Mouse (Mus musculus) telencephalon, adult 2 months (tissue): ENCODE data around the gene Cep89.

Experiments
- DNase-seq: peaks from one replicate; pipeline ENCODE4 v3.0.0-alpha.2; 2011; ENCODE audit warnings: low read depth, low spot score

Gene Cep89

DNA sequence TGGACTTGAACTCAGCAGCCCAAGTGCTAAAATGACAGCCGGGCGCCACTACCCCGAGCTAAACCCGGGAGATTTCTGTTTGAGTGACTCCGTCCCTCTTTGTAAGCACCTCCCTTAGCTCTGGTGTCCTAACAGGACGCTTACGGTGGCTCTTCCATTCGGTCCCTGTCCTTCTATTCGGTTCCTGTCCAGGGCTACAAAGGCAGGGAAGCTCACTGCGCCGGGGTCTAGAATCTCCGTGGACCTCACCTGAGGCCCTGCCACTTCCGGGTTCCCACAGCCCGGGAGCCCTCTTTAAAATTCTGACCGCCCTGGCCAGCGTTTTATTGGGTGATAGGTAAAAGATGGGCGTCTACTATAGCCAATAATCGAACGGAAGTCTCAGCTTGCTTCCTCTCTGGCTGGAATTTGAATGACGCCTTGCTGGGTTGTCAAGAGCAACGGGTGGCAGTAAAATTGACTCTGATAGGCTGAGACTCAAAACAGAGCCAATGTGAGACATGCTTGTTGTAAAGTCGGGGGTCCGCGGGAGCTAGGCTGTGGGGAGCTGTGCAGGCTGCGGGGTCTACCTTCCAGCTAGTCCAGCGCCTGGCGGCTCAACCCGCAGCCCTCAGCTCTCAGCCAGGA lies at the start of gene Cep89, which contains the start of gene Faap24:
Gene Cep89, plus strand, starts transcription at position 494 of the 627 bp plus-strand sequence.
Gene Faap24, minus strand, starts transcription at position 295 of the 627 bp plus-strand sequence.
- peak; percentile 99 for DNase-seq

DNA sequence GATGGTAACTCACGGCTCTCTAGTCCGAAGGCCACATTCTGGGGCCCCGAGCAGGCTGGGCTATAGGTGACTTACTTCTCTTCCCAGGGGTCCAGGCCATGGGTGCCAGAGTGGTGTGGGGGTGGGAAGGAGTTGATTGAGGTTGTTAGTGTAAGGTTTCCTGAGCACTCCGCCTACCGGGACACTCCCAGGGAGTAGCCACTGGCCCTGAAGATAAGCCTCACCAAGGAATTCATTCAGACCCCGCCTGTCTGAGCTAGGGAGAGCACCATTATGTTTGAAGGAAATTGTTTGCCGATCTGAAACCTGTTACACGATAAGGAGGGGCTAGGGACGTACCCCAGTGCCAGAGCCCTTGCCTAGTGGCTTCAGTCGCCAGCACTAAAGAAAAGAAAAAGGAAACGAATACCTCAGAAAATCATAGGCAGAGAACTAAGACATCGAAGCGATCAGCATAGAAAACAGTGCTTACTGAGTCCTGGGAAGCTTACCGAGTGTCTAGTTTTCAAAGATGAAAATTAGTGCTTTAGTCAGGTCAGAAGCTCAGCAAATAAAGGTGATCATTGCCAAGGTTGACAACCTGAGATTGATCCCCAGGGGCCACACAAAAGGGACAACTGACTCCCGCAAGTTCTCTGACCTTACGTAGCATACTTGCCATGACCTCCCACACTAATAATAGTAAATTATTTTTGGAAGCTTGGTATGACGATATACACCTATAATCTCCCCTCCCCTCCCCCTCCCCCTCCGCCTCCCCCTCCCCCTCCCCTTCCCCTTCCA lies 48.7 kb upstream of the Cep89 start:
- no peak for DNase-seq

DNA sequence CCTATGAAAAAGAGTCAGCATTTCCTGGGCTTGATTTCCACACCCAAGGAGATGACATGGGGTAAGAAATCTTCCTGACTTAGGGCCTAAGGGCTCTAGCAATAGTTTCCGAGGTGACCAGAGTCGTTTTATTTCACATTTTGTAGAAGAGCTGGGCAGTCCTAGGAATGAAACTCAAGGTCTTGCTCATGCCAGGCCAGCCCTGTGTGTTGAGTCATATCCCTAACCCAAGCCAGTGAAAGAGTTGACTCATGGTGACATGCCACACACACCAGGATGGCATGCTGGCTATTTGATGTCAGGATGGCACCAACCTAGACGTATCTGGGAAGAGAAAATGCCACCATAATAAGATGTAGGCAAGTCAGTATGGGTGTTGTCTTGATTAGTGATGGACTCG lies 47.8 kb upstream of the Cep89 start:
- no peak for DNase-seq

DNA sequence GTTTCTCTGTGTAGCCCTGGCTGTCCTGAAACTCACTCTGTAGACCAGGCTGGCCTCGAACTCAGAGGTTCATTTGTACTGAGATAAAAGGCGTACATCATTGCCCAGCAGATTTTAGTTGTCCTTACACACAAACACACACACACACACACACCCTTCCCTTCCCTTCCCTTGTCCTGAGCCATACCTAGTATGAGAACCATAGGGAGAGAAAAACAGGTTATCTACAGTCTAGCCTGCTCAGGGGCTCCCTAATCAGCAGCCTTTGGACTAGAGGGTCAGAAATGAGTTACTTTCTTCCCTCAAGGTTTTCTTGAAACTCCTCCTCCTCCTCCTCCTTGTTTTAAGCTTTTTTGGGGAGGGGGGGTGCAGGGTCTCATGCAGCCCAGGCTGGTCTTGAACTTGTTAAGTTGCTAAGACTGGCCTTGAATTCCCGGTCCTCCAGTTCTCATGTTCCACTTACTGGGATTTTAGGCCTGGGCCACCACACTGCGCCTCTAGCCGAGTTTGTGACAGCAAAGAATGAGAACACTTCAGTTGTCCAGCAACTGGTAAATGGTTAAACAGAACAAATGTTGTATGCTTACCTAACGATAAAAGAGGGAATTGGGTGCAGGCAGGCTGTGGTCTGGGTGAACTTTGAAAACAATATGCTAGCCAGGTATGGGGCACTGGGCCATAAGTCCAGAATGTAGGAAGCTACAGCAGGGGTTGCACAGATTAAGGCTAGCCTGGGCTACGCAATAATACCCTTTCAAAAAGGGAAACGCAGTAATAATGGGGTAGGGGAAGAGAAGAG lies 46.8 kb upstream of the Cep89 start:
- no peak for DNase-seq

DNA sequence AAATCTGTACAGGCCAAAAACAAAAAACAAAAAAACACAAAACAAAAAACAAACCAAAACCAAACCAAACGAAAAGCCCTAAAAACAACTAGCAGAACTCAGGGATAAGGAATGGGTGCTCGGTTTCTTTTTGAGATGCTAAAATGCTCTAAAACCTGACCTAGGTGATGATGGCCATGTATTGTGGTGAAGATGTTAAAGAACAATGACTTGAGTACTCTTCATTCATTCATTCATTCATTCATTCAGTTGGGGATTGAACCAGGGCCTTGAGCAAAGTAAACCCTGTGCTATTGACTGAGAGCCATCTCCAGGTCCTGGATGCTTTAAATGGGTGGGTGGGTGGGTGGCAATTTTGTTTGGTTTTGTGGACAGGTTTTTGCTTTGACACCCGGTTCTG lies 45.7 kb upstream of the Cep89 start:
- DNase-seq, result no peak

DNA sequence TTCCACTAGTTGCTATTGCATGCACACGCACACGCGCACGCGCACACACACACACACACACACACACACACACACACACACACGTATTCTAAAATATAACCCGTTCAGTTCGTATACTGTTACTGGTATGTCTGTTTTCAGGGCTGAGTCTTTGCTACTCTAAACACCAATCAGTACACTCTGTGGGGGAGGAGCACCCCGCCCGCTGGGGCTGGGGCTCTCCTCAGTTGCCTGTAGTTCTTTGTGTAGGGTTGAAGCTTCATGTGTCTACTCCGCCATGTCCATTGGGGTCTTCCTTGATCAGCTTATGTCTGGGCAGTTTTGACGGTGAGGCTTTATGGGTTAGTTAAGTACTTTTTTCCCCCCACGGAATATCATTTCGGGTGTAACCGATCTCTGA lies 43.5 kb upstream of the Cep89 start:
- no peak for DNase-seq

DNA sequence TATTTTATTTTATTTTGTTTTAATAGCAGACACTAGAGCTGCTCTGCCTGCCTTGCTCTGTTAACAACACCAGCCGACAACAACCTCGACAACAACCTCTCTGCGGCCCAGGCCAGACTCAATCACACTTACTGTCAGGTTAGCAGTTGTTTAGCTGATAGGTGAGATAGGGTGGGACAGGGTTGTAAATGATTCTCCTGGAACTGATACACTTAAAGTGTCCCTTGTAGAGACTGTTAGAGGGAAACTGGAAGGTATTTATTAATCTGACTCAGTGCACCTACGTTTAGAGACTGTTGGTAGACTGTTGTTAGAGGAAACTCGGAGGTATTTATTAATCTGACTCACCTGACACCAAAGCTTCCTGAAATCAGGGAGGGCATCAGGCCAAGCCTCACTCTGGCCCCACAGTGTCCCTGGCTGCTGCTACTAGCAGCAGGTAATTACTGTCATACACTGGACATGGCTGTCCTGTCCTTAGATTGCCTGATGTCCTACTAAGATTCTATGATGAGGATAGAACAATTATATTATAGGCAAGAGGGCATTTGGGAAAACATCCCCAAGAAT lies 41.4 kb upstream of the Cep89 start:
- no peak for DNase-seq

DNA sequence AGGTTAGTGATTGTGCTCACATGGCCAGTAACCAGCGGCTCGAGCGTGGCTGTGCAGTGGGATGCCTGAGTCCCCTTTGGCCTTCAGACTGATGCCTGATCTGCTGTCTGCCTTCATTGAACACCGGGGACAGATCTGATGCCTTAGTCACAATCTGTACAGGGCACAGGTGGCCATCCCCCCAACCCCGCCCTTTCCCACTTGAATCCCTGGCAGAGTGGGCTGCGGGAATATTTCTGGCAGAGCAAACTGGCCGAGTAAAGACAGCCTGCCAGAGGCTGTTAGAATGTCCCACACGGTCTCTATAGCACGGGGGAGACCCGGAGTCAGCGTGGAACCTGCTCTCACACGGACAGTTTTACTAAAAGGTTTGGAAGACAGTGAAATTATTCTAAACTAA lies 39.2 kb upstream of the Cep89 start:
- no peak for DNase-seq

DNA sequence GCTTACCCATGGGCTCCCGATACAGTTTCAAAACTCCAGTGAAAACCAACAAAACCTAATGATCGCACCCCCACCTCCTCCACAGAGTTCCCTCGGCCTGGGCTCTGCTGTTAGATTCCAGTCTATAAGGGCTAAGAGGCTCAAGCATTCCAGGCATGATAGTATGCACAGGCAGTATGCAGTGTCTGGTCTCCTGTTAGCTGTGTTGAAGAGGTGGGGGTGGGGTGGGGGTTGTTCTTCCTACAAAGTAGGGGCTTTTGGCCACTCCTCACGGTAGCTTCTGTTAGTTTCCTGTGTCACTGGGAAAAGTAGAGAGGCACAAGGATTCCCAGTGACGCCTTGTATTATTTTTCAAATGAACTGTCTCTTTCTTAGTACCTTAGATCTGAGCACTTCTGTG lies 34.6 kb upstream of the Cep89 start:
- DNase-seq, result no peak

DNA sequence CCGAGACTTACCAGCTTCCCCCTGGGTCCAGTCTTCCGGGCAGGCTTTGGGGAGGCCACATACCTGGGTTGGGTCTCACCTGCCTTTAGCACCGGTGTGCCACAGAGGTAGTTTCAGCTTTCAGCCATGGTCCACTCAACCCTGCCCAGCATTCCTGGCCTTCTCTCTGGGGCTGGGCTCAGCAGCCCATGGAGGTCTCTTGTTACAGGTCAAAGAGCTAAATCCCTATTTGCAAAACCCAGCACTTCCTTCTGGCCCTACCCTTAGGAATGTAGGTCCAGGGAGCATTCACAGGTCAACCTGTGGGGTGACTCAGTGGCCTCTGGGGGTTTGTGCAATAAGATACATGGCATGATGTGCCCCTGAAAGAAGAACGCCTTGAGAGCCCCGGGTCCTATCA lies 34.0 kb upstream of the Cep89 start:
- no peak for DNase-seq

DNA sequence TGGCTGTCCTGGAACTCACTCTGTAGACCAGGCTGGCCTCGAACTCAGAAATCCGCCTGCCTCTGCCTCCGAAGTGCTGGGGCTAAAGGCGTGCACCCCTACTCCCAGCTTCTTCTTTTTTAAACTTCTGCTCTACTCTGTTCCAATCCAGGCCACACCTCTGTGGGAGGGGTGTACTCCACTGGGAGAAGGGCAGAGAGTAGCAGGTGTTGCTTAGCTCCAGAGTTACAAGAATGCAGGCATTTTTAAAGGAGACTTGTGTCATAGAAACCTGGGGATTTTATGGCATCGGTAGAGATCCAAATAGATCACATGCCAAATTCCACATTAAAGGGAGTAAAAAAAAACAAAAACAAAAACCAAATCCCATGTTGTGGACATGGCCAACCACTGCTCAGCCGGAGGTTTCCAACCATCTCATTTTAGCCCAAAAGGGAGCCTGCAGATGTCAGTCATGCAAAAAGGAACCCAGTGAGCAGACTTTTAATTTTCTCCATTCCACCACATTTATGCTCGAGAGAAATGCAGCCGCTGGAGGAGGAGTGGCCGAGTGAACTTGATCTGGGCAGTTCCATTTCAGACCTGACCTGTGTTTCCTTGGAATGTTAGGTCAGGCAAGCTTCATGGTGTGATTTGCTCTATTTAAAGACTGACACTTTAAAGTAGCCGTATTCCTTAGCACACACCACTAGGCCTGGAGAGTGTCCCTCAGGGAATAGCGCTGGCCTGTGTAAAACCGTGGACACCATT lies 31.5 kb upstream of the Cep89 start:
- DNase-seq, result no peak

DNA sequence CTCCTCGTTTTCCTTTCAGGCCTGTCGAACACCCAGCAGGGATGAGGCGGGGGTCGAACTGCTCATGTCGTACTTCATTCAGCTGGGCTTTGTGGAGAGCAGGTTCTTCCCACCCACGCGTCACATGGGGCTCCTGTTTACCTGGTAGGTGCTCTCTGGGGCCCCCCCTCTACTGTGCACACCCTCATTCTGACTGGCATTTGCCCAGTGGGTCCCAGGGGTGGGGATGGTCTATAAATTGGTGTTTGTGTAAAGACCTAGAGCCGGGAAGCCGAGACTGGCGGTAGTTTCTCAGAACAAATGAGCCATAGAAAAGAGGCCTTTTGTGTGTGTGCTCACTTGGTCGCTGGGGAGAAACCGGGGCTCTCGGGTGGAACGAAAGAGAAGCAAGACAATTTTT lies 25.7 kb upstream of the Cep89 start:
- DNase-seq, result no peak

DNA sequence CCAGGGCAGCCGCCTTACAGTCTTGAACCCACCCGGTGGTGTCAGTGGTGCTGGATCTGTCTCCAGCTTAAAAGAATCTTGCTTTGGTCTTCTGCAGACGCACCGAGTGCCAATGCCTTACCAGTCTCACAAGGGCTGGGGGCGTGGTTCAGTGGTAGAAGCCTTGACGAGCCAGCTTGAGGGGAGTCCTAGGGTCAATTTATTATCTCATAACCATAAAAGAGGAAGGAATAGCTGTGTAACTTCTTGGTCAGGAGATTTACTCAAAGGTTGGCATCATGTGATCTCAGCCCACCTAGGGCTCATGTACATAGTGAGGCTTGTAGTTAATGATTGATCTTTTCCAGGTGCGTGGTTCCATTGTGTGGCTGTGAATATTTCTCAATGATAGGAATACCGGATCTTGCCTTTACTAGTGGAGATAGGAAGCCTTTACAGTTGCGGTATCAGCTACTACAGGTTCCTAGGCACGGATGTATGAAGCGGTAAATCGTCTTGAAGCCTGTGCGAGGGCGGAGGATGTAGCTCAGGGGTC lies 24.3 kb upstream of the Cep89 start:
- no peak for DNase-seq

DNA sequence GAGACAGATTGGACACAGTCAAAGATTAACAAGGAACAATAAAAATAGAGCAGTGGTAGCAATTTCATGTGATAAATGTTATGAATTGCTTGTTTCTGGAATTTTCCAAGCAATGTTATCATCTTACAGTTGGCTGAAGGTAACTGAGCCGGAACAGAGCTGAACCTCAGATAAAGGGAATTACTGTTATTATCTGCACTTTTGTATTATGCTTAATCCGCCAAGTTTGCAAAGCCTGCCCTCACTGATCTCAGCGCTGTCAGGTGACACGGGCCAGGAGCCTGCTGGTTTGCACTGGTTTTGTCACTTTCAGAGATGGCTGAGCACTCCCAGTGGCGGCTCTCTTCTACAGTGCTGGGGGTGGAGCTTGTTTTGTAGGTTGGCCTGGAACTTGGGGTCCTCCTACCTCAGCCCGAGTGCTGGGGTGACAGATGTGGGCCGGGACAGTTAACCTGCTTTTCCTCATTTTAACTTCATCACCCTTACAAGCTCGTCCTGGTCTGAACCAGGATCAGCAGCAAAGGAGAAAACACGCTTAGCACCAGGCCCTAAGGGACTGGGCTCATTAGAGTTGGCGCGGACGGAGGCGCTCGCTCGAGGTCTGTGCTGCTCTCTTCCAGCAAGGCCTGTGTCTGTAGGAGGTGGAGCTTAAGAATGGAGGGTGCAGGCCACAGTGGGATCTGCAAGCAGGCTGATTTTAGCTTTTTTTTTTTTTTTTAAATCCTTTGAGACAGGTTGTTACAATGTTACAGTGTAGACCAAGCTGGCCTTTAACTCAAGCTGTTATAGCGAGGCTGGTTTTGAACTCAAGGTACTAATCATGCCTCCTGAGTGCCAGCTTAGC lies 23.5 kb upstream of the Cep89 start:
- no peak for DNase-seq

DNA sequence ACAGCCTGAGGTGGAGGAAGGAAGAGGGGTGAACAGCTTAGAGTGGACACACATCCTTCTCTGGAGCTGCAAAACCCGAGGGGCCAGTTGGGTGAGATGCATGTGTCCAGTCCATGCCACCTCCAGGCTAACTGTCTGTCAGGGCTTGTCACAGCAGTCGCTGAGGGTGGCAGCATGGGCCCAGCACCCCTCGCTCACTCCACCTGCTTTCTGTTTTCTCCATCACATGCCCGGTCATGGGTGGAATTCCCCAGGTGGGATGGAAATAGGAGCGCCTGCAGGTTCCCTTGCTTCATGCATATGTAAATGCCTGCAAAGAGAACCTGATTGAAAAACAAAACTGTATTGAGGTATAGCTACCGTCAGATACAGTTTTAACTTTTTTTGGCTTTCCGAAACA lies 22.6 kb upstream of the Cep89 start:
- DNase-seq, result no peak

DNA sequence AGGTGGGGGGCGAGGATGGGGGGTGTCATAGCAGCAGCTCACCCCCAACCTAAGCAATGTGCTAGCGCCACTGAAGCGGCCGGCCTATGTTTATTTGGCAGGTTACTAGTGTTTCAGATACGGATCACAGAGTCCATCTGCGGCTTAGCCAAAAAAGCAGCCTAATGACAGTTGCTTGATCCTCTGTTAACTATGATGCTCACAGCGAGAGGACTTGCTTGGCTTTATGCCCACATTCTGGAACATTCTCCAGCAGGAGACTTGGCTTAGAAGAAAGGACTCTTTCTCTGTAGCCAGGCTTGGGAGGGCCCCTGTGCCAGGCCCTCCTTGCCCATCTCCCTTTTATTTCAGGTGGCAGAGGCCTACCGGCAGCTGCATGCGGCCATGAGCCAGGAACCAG lies 20.2 kb upstream of the Cep89 start:
- DNase-seq, result peak; percentile 6

DNA sequence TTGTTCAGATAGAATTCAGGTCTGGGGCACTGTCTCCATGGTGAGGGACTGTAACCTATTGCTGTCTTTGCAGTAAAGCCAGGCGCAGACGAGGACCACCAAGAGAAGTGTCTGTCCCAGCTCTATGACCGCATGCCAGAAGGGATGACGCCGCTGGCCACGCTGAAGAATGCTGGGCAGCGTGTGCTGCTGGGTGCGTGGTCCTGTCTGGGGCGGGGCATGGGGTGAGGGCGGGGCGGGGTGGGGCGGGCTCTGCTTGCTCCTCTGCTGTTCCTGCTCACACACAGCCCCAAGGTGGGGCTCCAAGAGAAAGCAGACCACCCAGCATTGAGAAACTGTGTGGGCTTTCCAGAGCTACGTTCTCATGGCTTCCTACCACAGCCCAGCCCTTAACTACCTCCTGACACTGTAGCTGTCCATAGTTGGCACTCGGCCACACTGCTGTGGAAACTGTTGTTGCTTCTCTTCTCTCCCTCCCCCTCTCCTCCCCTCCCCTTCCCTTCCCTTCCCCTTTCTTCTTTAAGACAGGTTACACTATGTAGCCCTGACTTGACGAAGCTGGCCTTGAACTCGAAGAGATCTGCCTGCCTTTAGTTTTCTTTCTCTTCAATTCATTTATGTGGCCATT lies 17.2 kb upstream of the Cep89 start:
- DNase-seq, result no peak

DNA sequence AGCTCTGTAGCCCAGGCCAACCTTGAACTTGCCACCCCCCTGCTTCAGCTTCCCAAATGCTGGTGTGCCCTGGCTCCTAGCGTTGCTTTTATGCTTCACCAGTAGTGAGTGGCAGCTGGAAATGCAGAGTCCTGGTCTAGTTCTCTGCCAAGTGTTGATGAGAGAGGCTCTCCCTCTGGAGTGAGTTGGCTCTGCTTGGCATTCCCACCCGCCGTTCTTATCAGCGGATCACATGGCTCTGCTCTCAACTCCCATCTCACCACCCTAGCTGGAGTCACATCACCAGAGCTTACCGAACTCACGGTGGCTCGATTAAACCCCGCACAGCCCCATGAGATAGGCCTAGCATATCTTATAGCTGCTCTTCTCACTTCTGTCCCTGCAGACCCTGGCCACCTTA lies 16.5 kb upstream of the Cep89 start:
- DNase-seq, result no peak

DNA sequence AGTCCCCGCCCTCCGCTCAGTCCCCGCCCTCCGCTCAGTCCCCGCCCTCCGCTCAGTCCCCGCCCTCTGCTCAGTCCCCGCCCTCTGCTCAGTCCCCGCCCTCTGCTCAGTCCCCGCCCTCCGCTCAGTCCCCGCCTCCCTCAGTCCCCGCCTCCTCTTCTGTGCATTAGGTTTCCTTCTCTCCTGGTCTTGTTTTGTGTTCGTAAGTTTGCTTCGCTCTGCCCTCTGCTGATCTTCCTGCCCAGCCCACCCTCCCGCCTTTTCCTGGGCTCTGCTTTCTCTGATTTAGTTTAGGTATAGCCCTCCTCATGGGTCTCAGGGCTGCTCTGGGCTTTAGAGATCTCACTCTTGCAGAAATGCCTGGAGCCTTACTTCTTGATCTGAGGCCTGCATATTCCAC lies 15.0 kb upstream of the Cep89 start:
- DNase-seq, result no peak
